Mouse (Mus musculus) testis, adult 2 months (tissue): ENCODE results near the gene Ablim1.

Source experiments
- CTCF ChIP-seq: fragments of 200-500 bp; IDR thresholded peaks from 2 replicates; pipeline ENCODE4 v1.5.1; 2012; ENCODE audit warnings: low read depth, mild to moderate bottlenecking, inconsistent platforms, low read length, moderate library complexity; ENCODE audit not compliant: control insufficient read depth, insufficient read depth, insufficient replicate concordance
- POLR2A ChIP-seq: fragments of 200-500 bp; IDR thresholded peaks from 2 replicates; pipeline ENCODE4 v1.6.1; 2012; ENCODE audit warnings: low read depth, mild to moderate bottlenecking, inconsistent platforms, low read length, moderate library complexity; ENCODE audit not compliant: control insufficient read depth

GRCm38 (mm10) chr19:57131366-57131765 is 183.4 kb downstream of the Ablim1 start:
- TF ChIP-seq CTCF (no peak), POLR2A (no peak)
